Mouse (Mus musculus): Measurements from ENCODE around the gene Hspa8. TPM values are rescaled to one million over a fixed set of nuclear protein-coding genes. Genes with fewer than 3 reads are reported as not detected.

The Hspa8 gene
- total and polyA plus RNA-seq, 3 experiments: 418 to 5,439 (median 3,011) TPM

DNA sequence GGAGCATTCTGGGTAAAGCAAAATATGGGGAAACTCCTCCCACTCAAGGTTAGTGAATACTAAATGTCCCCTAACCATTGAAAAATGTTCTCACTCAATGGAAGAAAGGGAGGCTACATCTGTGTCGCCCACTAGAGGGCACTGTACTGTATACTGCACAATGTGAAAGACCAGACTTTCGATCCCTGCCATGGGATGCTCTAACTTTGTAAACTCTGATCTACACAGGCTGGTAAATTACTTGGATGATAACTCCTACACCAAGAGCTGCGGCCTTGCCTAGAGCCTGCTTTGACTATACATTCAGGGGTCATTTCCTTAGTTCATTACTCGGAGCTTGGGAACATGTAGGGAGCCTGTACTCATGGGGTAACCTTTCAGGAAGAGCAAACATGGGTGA lies 44.4 kb upstream of the Hspa8 start:
- Histone ChIP-seq H3K9me3 (replicated peaks; ENCODE audit: insufficient read depth, low read length) (no peaks in the 10 kb centered on the region), H3K36me3 (ENCODE audit: control insufficient read depth in 1 of 2, insufficient read depth in 2 of 2, low read length in 2 of 2) (no peaks in the 10 kb centered on the region), H3K27me3 (ENCODE audit: control insufficient read depth in 1 of 2, insufficient read depth in 2 of 2, low read length in 2 of 2) (no peaks in the 10 kb centered on the region; a peak in 1 of 4 replicates), H3K79me2 (ENCODE audit: control insufficient read depth, insufficient read depth, low read length, poor library complexity) (no peaks in the 10 kb centered on the region), H3K4me3 (ENCODE audit: control insufficient read depth in 1 of 2, insufficient read depth in 1 of 2, low read depth in 2 of 2, low read length in 2 of 2) (no peak overlapping the region), H3K4me1 (ENCODE audit: control insufficient read depth in 1 of 2, insufficient read depth in 2 of 2, low read length in 2 of 2) (no peaks in the 10 kb centered on the region; a peak in 1 of 4 replicates), H3K9ac (ENCODE audit: control insufficient read depth, low read depth, low read length, poor library complexity, severe bottlenecking) (no peak overlapping the region), H3K27ac (ENCODE audit: control insufficient read depth, low read depth, low read length) (no peak overlapping the region)
- TF ChIP-seq MAX (IDR thresholded peaks at IDR 0.05; ENCODE audit: low read length) (no peak), ZKSCAN1 (IDR thresholded peaks at IDR 0.05; ENCODE audit: low read depth, low read length) (no peak), NELFE (IDR thresholded peaks at IDR 0.05; ENCODE audit: low read depth, low read length) (no peak), E2F4 (IDR thresholded peaks at IDR 0.05; ENCODE audit: borderline replicate concordance, low read depth, low read length) (no peak), MYC (IDR thresholded peaks at IDR 0.05; ENCODE audit: low read depth, low read length) (no peak), MAFK (IDR thresholded peaks at IDR 0.05; ENCODE audit: borderline replicate concordance, low read depth, low read length) (no peak), CTCF (IDR thresholded peaks at IDR 0.05 in 2 of 3, conservative IDR thresholded peaks at IDR 0.05 in 1 of 3; ENCODE audit: control insufficient read depth in 1 of 3, insufficient read depth in 1 of 3, low read depth in 2 of 3, low read length in 3 of 3, poor library complexity in 1 of 3, severe bottlenecking in 1 of 3) (peak; percentile 45 to 88 (median 71)), POLR2A (IDR thresholded peaks at IDR 0.05; ENCODE audit: control insufficient read depth in 1 of 2, insufficient read depth in 1 of 2, low read depth in 1 of 2, low read length in 2 of 2, poor library complexity in 1 of 2) (no peak), SMC3 (IDR thresholded peaks at IDR 0.05; ENCODE audit: low read depth, low read length) (peak; percentile 50), UBTF (IDR thresholded peaks at IDR 0.05; ENCODE audit: borderline replicate concordance, insufficient read depth, low read depth, low read length) (no peak), RAD21 (IDR thresholded peaks at IDR 0.05; ENCODE audit: low read depth, low read length) (peak; percentile 34), ZNF384 (IDR thresholded peaks at IDR 0.05; ENCODE audit: low read depth, low read length) (no peak), JUND (IDR thresholded peaks at IDR 0.05; ENCODE audit: low read depth, low read length) (no peak)
- peak; percentile 63 for DNase-seq (ENCODE audit: low read depth, low spot score)

GRCm38 (mm10) chr9:40757105-40757626 lies 43.6 kb upstream of the Hspa8 start:
- Histone ChIP-seq H3K27ac (ENCODE audit: control insufficient read depth, low read depth, low read length) (no peak overlapping the region), H3K27me3 (ENCODE audit: control insufficient read depth in 1 of 2, insufficient read depth in 2 of 2, low read length in 2 of 2) (no peaks in the 10 kb centered on the region; a peak in 1 of 4 replicates), H3K4me1 (ENCODE audit: control insufficient read depth in 1 of 2, insufficient read depth in 2 of 2, low read length in 2 of 2) (no peaks in the 10 kb centered on the region; a peak in 1 of 4 replicates), H3K4me3 (ENCODE audit: control insufficient read depth in 1 of 2, insufficient read depth in 1 of 2, low read depth in 2 of 2, low read length in 2 of 2) (no peak overlapping the region), H3K9me3 (replicated peaks; ENCODE audit: insufficient read depth, low read length) (no peaks in the 10 kb centered on the region), H3K79me2 (ENCODE audit: control insufficient read depth, insufficient read depth, low read length, poor library complexity) (no peaks in the 10 kb centered on the region), H3K9ac (ENCODE audit: control insufficient read depth, low read depth, low read length, poor library complexity, severe bottlenecking) (no peak overlapping the region), H3K36me3 (ENCODE audit: control insufficient read depth in 1 of 2, insufficient read depth in 2 of 2, low read length in 2 of 2) (no peaks in the 10 kb centered on the region)
- TF ChIP-seq MAFK (IDR thresholded peaks at IDR 0.05; ENCODE audit: borderline replicate concordance, low read depth, low read length) (no peak), POLR2AphosphoS5 (IDR thresholded peaks at IDR 0.05; ENCODE audit: borderline replicate concordance, low read depth, low read length) (no peak), TCF12 (IDR thresholded peaks at IDR 0.05; ENCODE audit: low read depth, low read length) (no peak), ZC3H11A (IDR thresholded peaks at IDR 0.05; ENCODE audit: low read depth, low read length) (no peak)
- DNase-seq (ENCODE audit: low read depth, low spot score): no peak
